Mouse (Mus musculus) thymus, adult 18-20 months (tissue): ENCODE results near the gene Scgb2b3.

Source experiments
- DNase-seq, 2 experiments: peaks; one replicate each; pipeline ENCODE4 v3.0.0; 2022; ENCODE audit warnings: mixed read lengths in 2 of 2

The Scgb2b3 gene

DNA sequence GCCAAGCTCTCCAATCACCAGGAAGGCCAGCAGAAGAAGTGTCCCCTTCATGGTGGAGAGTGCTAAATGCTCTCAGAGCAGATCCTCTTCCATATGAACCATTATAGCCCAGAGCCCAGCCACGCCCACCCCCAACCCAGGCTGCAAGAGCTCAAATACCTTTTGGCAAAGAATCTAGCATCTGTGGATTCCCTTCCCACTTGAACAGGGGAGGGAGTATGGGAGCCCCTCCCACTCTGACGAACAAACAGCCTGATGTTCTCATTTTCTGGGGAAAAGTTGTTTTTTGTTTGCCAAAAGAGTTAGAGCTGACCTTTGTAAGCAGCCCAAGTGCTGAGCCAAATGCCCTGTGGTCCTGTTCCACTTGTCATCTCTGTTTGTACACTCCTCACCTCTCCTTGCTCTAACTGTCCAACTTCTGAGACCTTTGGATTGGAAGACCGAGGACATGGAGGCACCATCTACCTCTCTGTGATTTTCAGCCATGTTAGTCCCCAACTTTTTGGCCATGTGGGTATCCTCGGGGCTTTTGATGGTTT is at the start of gene Scgb2b3:
Scgb2b3 (minus strand) TSS at position 51 of the 539 bp plus-strand sequence.
- DNase-seq = no peak

DNA sequence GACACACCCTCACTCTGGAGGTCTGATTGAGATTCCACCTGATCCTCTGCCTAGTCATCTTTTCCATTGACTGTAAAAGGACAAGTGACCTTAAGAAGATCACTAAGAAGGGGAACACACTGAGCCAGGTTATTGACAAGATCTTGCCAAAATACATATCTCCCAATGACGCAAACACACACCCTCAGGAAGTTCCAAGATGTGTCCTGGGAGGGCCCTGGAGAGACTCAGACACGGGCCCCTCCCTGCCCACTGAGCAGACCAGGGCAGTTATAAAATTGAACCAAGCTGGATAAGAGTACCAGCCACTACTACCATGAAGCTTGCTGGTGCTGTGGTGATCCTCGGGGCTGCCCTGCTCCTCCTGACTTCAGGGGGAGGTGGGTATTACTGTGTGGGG is 13.4 kb upstream of the Scgb2b3 start, which contains the start of gene Scgb1b3:
Scgb1b3 (plus strand) TSS at position 301 of the 400 bp plus-strand sequence.
- DNase-seq = no peak
